ENCODE assay signal across 8 mouse cellular contexts in the genomic region with DNA sequence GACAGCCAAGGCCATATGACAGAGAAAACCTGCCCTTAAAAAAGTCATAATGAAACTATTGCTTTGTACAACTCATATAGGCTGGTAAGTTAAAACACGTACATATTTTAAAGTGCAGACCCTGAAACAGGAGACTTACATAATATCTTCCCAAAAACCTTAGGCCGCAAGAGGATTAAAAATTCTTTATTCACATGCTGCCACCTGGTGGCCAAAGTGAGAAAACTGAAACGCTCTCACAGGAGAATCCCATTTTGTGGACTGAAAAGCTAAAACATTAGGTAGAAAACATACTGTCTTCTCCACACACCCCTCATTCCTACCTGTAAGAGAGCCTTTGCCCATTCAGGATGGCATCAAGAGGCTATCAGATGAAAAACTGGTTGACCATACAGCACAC. TPM values are rescaled to one million over a fixed set of nuclear protein-coding genes. Genes with fewer than 3 reads are reported as not detected.
DNase-seq lines count a peak whose midpoint lies in the region.

No protein-coding gene starts in this region.

- peak; percentile 57 for DNase-seq in gastrocnemius, postnatal 10 days
- no peak for DNase-seq in gastrocnemius, postnatal 25 days
- DNase-seq in ES-CJ7 (ENCODE audit: low read depth, low spot score) = peak; percentile 42
- DNase-seq in cerebellum, adult 11-12 months = peak; percentile 32
- peak; percentile 14 to 28 for DNase-seq in heart, adult 9 months (ENCODE audit: low spot score in 2 of 2)
- peak; percentile 31 to 78 for DNase-seq in layer of hippocampus, adult 8-10 months (ENCODE audit: low spot score in 2 of 2)
- peak; percentile 62 for DNase-seq in mesoderm, embryonic 11.5 days (ENCODE audit: low read depth, low spot score)
- DNase-seq in thymus, postnatal 14 days = peak; percentile 39

RNA-seq across cellular contexts. Expression of a gene that starts 21.1 kb away (rescaled TPM):
- 10 to 100 TPM; 14.5 to 17.2 TPM for total RNA-seq in gastrocnemius, postnatal 10 days (2021)
- total RNA-seq in gastrocnemius, postnatal 25 days (2021) = 10 to 100 TPM; 13.5 to 14.5 TPM
- 10 to 100 TPM; 27.1 to 33.3 (median 31.9) TPM for total RNA-seq in layer of hippocampus, adult 8-10 months (2022)

RNA-seq across cellular contexts. Expression of a gene that starts 40.0 kb away (rescaled TPM):
- 10 to 100 TPM; 55.0 to 76.5 TPM for total RNA-seq in gastrocnemius, postnatal 10 days (2021)
- 10 to 100 TPM; 44.5 to 50.1 TPM for total RNA-seq in gastrocnemius, postnatal 25 days (2021)
- total RNA-seq in layer of hippocampus, adult 8-10 months (2022) = 100 to 1,000 TPM; 263 to 275 (median 274) TPM
